ENCODE assay signal across 16 mouse cellular contexts in the genomic region with DNA sequence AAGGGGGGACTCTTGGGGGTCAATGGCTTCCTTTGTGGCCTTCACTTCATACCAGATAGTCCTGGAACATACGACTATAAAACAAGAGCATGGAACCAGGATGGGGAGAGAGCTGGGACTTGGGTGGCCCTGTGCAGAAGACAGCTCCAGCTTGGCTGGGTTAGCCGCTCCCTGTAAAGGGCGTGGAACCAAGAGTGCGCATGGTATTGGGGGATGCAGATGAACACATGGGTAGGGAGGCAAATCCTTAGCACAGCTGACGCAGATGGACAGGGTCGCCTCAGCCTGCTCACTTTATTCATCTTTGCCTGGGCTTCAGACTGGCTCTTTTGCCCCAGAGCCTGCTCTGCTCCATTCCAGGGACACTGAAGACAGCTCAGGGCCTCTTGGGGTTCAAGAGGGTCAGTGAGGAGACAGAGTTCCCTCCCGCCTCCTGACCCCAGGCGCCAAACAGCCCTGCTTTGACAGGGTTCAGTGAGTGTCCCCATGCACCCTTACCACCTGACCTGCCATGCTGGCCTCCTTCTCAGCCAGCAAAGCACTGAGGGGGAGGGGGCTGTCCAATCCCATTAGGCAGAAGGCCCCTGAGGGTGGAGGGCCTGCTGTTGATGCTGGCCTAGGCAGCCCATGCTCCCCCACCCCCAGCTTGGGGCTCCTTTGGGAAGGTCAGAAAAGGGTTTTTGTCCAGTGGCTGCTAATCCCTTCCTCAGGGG. TPM values are rescaled to one million over a fixed set of nuclear protein-coding genes. Genes with fewer than 3 reads are reported as not detected.
DNase-seq lines count a peak whose midpoint lies in the region; ATAC-seq and TF ChIP-seq lines count a peak whose summit lies in the region.
"Had no signal": no experiment of that assay in that cellular context is flagged by ENCODE, and none has a peak within 500 bp of the region (broad histone marks: within the 10 kb centered on the region; RNA-seq: fewer than 3 reads in every experiment).

No protein-coding gene starts in this region.

- 32% methylated on average over 8 of the region's 8 CpGs for WGBS in midbrain, embryonic 15.5 days

- H3K27ac ChIP-seq in gastrocnemius, adult 2 months: 0 out of 2 replicates have a peak overlapping the region, but pooled peaks have one; percentile 20
- H3K27ac ChIP-seq in midbrain, embryonic 15.5 days: no peak overlapping the region
- H3K27ac ChIP-seq: limb, embryonic 13.5 days had no signal

- ATAC-seq in midbrain, embryonic 15.5 days (replicated peaks): peak; percentile 40; the same call in 1 of the 2 replicates
- ATAC-seq: Patski had no signal

- peaks cover 7% of the 10 kb centered on the region for H3K36me3 ChIP-seq in midbrain, embryonic 15.5 days (replicated peaks)

- intact Hi-C loops in gastrocnemius, adult 2 months (cut with DNase I): no loop called here

- H3K4me3 ChIP-seq in gastrocnemius, adult 2 months: no peak overlapping the region
- H3K4me3 ChIP-seq in midbrain, embryonic 15.5 days: no peak overlapping the region
- H3K4me3 ChIP-seq: limb, embryonic 13.5 days had no signal

- peaks cover 17% of the 10 kb centered on the region for H3K4me1 ChIP-seq in midbrain, embryonic 15.5 days

- H3K9me3 ChIP-seq in midbrain, embryonic 15.5 days: no peaks in the 10 kb centered on the region
- H3K9me3 ChIP-seq: limb, embryonic 13.5 days had no signal

- H3K27me3 ChIP-seq in midbrain, embryonic 15.5 days (replicated peaks): no peaks in the 10 kb centered on the region
- H3K27me3 ChIP-seq: limb, embryonic 13.5 days; Patski had no signal

- H3K4me2 ChIP-seq in midbrain, embryonic 15.5 days: no peak overlapping the region
- H3K4me2 ChIP-seq: limb, embryonic 13.5 days had no signal

- DNase-seq in gastrocnemius, adult 2 months: no peak
- DNase-seq in gastrocnemius, adult 18-20 months (ENCODE audit: low spot score): no peak
- peak; percentile 53 for DNase-seq in embryo, embryonic 10 days (ENCODE audit: low spot score)
- DNase-seq in kidney, adult 8-10 months: peak; percentile 48 to 75
- DNase-seq in cerebellum, postnatal 25 days: no peak
- no peak for DNase-seq in thymus, postnatal 25 days
- DNase-seq in adrenal gland, adult 8-10 months: no peak
- DNase-seq: adrenal gland, postnatal 10 days; cerebellum, adult 18-20 months; gastrocnemius, postnatal 36 days; layer of hippocampus, adult 9-11 months; thymus, postnatal 36 days had no signal

- H3K9ac ChIP-seq in midbrain, embryonic 15.5 days: no peak overlapping the region
- H3K9ac ChIP-seq: limb, embryonic 13.5 days had no signal

- no peak for TF ChIP-seq CTCF in gastrocnemius, adult 2 months (IDR thresholded peaks at IDR 0.05)

RNA-seq across cellular contexts. Expression of gene Cplx3, which starts 7.1 kb away (rescaled TPM):
- not detected for total RNA-seq in gastrocnemius, adult 2 months (2021)
- total RNA-seq in gastrocnemius, adult 18-20 months (2021): not detected
- 0.63 and 1.5 TPM in 2 replicates for polyA plus RNA-seq in midbrain, embryonic 15.5 days (2015; fragmentation: Nextera tagmentation; extraction: Ambion mirVana)
- total RNA-seq in adrenal gland, adult 8-10 months (2022): not detected
- total RNA-seq: adrenal gland, postnatal 10 days; gastrocnemius, postnatal 36 days; heart, postnatal 25 days had no signal
- polyA plus RNA-seq: limb, embryonic 13.5 days had no signal

RNA-seq across cellular contexts. Expression of gene Ulk3, which starts 9.8 kb away (rescaled TPM):
- 1 to 10 TPM; 4.4 to 6.6 TPM for total RNA-seq in gastrocnemius, adult 2 months (2021)
- total RNA-seq in gastrocnemius, adult 18-20 months (2021): 1 to 10 TPM; 3.3 to 3.8 TPM
- 35.4 and 39.0 TPM in 2 replicates for polyA plus RNA-seq in midbrain, embryonic 15.5 days (2015; fragmentation: Nextera tagmentation; extraction: Ambion mirVana)
- 10 to 100 TPM; 10.8 to 33.3 (median 19.5) TPM for total RNA-seq in adrenal gland, adult 8-10 months (2022)

RNA-seq across cellular contexts. Expression of gene Lman1l, which starts 21.6 kb away (rescaled TPM):
- total RNA-seq in gastrocnemius, adult 2 months (2021): not detected
- not detected for total RNA-seq in gastrocnemius, adult 18-20 months (2021)
- not detected in 2 replicates for polyA plus RNA-seq in midbrain, embryonic 15.5 days (2015; fragmentation: Nextera tagmentation; extraction: Ambion mirVana)
- total RNA-seq in adrenal gland, adult 8-10 months (2022): not detected
- total RNA-seq: adrenal gland, postnatal 10 days; gastrocnemius, postnatal 36 days; heart, postnatal 25 days had no signal
- polyA plus RNA-seq: limb, embryonic 13.5 days had no signal

RNA-seq across cellular contexts. Expression of gene Scamp2, which starts 38.3 kb away (rescaled TPM):
- total RNA-seq in gastrocnemius, adult 2 months (2021): 10 to 100 TPM; 39.6 to 46.4 TPM
- total RNA-seq in gastrocnemius, adult 18-20 months (2021): 10 to 100 TPM; 41.8 to 43.1 TPM
- polyA plus RNA-seq in midbrain, embryonic 15.5 days (2015; fragmentation: Nextera tagmentation; extraction: Ambion mirVana): 49.6 and 50.6 TPM in 2 replicates
- total RNA-seq in adrenal gland, adult 8-10 months (2022): 10 to 100 TPM; 62.3 to 78.5 (median 71.9) TPM

RNA-seq across cellular contexts. Expression of gene Mpi, which starts 46.4 kb away (rescaled TPM):
- 10 to 100 TPM; 67.6 to 97.7 TPM for total RNA-seq in gastrocnemius, adult 2 months (2021)
- 10 to 100 TPM; 75.0 to 76.2 TPM for total RNA-seq in gastrocnemius, adult 18-20 months (2021)
- 81.2 and 82.9 TPM in 2 replicates for polyA plus RNA-seq in midbrain, embryonic 15.5 days (2015; fragmentation: Nextera tagmentation; extraction: Ambion mirVana)
- 10 to 100 TPM; 35.5 to 66.3 (median 46.1) TPM for total RNA-seq in adrenal gland, adult 8-10 months (2022)

Comparison
In these comparisons a context has a peak if more than half of its experiments do, and no peak if none do; other contexts are left out.
1. DNase-seq: peak in embryo, embryonic 10 days (single experiment) and kidney, adult 8-10 months (2 of 2); none in gastrocnemius, adult 2 months (single experiment), gastrocnemius, adult 18-20 months (single experiment), cerebellum, postnatal 25 days (0 of 2), thymus, postnatal 25 days (single experiment) and adrenal gland, adult 8-10 months (single experiment).